Mouse (Mus musculus): Measurements from ENCODE around the gene Nptxr.
A peak's percentile ranks its signal among the peaks of the same experiment; 100 is the strongest.
"Not testable (repeated sequence)": the region's sequence is repeated elsewhere in the genome, so short reads cannot be mapped to it uniquely, and the experiment has no call there.

The Nptxr gene

GRCm38 (mm10) chr15:79822265-79823199, 18.0 kb upstream of the Nptxr start:
- no peak for DNase-seq (ENCODE audit: low spot score)

GRCm38 (mm10) chr15:79818325-79818724, 13.8 kb upstream of the Nptxr start:
- no peak for DNase-seq (ENCODE audit: low spot score)

GRCm38 (mm10) chr15:79813666-79814258, 9.2 kb upstream of the Nptxr start:
- DNase-seq (ENCODE audit: low spot score): no peak

GRCm38 (mm10) chr15:79812840-79813239, 8.3 kb upstream of the Nptxr start:
- not testable (repeated sequence) for DNase-seq (ENCODE audit: low spot score)

- DNase-seq (ENCODE audit: low spot score): no peak
Observed at GRCm38 (mm10) chr15:79810997-79811396, 6.4 kb upstream of the Nptxr start.

GRCm38 (mm10) chr15:79810061-79810460, 5.5 kb upstream of the Nptxr start:
- no peak for DNase-seq (ENCODE audit: low spot score)

- DNase-seq (ENCODE audit: low spot score): no peak
Observed at GRCm38 (mm10) chr15:79808658-79809057, 4.1 kb upstream of the Nptxr start.

GRCm38 (mm10) chr15:79808114-79808513, 3.5 kb upstream of the Nptxr start:
- DNase-seq (ENCODE audit: low spot score): peak; percentile 39

- no peak for DNase-seq (ENCODE audit: low spot score)
Observed at GRCm38 (mm10) chr15:79807050-79807449, 2.5 kb upstream of the Nptxr start.

- no peak for DNase-seq (ENCODE audit: low spot score)
Observed at GRCm38 (mm10) chr15:79805246-79805645, 680 bp upstream of the Nptxr start.

GRCm38 (mm10) chr15:79803533-79804351, 824 bp downstream of the Nptxr start:
- DNase-seq (ENCODE audit: low spot score): no peak

- no peak for DNase-seq (ENCODE audit: low spot score)
Observed at GRCm38 (mm10) chr15:79802304-79802703, 2.3 kb downstream of the Nptxr start.

- no peak for DNase-seq (ENCODE audit: low spot score)
Observed at GRCm38 (mm10) chr15:79801646-79802045, 2.9 kb downstream of the Nptxr start.

- no peak for DNase-seq (ENCODE audit: low spot score)
Observed at GRCm38 (mm10) chr15:79800701-79801100, 3.9 kb downstream of the Nptxr start.

GRCm38 (mm10) chr15:79798591-79798990, 6.0 kb downstream of the Nptxr start:
- DNase-seq (ENCODE audit: low spot score): no peak

- no peak for DNase-seq (ENCODE audit: low spot score)
Observed at GRCm38 (mm10) chr15:79797680-79798079, 6.9 kb downstream of the Nptxr start.

- no peak for DNase-seq (ENCODE audit: low spot score)
Observed at GRCm38 (mm10) chr15:79797096-79797495, 7.5 kb downstream of the Nptxr start.

GRCm38 (mm10) chr15:79796256-79796655, 8.3 kb downstream of the Nptxr start:
- DNase-seq (ENCODE audit: low spot score): no peak

GRCm38 (mm10) chr15:79794173-79794572, 10.4 kb downstream of the Nptxr start:
- DNase-seq (ENCODE audit: low spot score): no peak

GRCm38 (mm10) chr15:79793076-79793475, 11.5 kb downstream of the Nptxr start:
- DNase-seq (ENCODE audit: low spot score): no peak

- DNase-seq (ENCODE audit: low spot score): no peak
Observed at GRCm38 (mm10) chr15:79792455-79792854, 12.1 kb downstream of the Nptxr start.

- DNase-seq (ENCODE audit: low spot score): peak; percentile 44
Observed at GRCm38 (mm10) chr15:79791502-79791901, 13.1 kb downstream of the Nptxr start.

Data from c-Kit-positive CD71-positive TER-119-positive erythroid progenitor cells, embryonic 14.5 days (primary cell).